ENCODE assay signal across 8 mouse cellular contexts in the genomic region with DNA sequence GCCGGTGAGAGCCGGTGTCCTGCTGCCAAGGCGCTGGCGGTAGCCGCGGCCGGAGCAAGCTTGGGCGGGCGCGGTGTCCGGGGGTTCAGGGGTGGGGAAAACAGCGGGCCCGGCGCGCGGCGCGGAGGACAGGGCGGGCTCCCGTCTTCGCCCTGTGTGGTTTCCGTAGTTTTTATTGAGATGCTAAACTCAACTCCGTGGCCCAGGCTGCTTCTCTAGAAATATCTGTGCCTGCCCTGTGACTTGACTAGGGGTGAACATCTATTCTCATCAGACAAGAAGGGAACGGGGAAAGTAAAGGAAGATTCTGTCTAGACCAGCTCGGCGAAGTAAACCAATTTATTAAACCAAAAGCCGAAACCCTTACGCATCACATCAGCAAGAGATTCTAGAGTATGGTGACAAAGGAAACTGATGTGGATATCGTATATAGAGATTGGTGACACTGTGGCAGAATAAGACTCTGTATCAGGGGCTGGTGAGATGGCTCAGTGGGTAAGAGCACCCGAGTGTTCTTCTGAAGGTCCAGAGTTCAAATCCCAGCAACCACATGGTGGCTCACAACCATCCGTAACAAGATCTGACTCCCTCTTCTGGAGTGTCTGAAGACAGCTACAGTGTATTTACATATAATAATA. TPM values are rescaled to one million over a fixed set of nuclear protein-coding genes. Genes with fewer than 3 reads are reported as not detected.
DNase-seq lines count a peak whose midpoint lies in the region; ATAC-seq and TF ChIP-seq lines count a peak whose summit lies in the region.

No protein-coding gene starts in this region.

- H3K4me3 ChIP-seq in cerebellum, adult 2 months (replicated peaks; ENCODE audit: insufficient read depth, low read depth, low read length), result peak overlapping the region; percentile 74
- peak overlapping the region; percentile 82 for H3K4me3 ChIP-seq in forebrain, embryonic 10.5 days
- peak overlapping the region; percentile 68 to 93 for H3K4me3 ChIP-seq in liver, embryonic 14.5 days (ENCODE audit: insufficient read depth in 1 of 2, low read depth in 2 of 2, low read length in 2 of 2)

- no peaks in the 10 kb centered on the region for H3K9me3 ChIP-seq in forebrain, embryonic 10.5 days
- H3K9me3 ChIP-seq in liver, embryonic 14.5 days (ENCODE audit: control insufficient read depth, low read length), result no peaks in the 10 kb centered on the region

- H3K27ac ChIP-seq in cerebellum, adult 2 months (ENCODE audit: insufficient read depth, low read length), result no peak overlapping the region
- peak overlapping the region; percentile 95 for H3K27ac ChIP-seq in forebrain, embryonic 10.5 days
- peak overlapping the region; percentile 34 for H3K27ac ChIP-seq in liver, embryonic 14.5 days

- TF ChIP-seq POLR2A in cerebellum, adult 2 months (IDR thresholded peaks at IDR 0.05; ENCODE audit: borderline replicate concordance, insufficient read depth, low read length), result no peak

- no peak for TF ChIP-seq CTCF in cerebellum, adult 2 months (IDR thresholded peaks at IDR 0.05; ENCODE audit: borderline replicate concordance, insufficient read depth, low read depth, low read length)
- no peak for TF ChIP-seq CTCF in liver, embryonic 14.5 days (IDR thresholded peaks at IDR 0.05; ENCODE audit: low read depth)

- no peaks in the 10 kb centered on the region for H3K4me1 ChIP-seq in cerebellum, adult 2 months (ENCODE audit: control insufficient read depth, insufficient read depth, low read length)
- H3K4me1 ChIP-seq in forebrain, embryonic 10.5 days, result peaks cover 28% of the 10 kb centered on the region
- H3K4me1 ChIP-seq in liver, embryonic 14.5 days (replicated peaks; ENCODE audit: control insufficient read depth in 2 of 2, insufficient read depth in 2 of 2, low read length in 1 of 2), result peaks cover 9 to 19% of the 10 kb centered on the region in 2 experiments

- H3K4me2 ChIP-seq in liver, embryonic 14.5 days (ENCODE audit: low read depth), result peak overlapping the region; percentile 100

- peak overlapping the region; percentile 66 for H3K9ac ChIP-seq in liver, embryonic 14.5 days (replicated peaks)

- peaks cover 28% of the 10 kb centered on the region for H3K36me3 ChIP-seq in forebrain, embryonic 10.5 days (replicated peaks)
- H3K36me3 ChIP-seq in liver, embryonic 14.5 days (replicated peaks; ENCODE audit: control insufficient read depth, insufficient read depth, low read depth), result peaks cover 21% of the 10 kb centered on the region

- peak; percentile 19; the same call in 1 of the 2 replicates for TF ChIP-seq EP300 in liver, embryonic 14.5 days (IDR thresholded peaks at IDR 0.05; ENCODE audit: low read depth)

- peak; percentile 83 for ATAC-seq in liver, embryonic 14.5 days (ENCODE audit: insufficient read depth)
- no peak for ATAC-seq in granulocyte monocyte progenitor cell, adult 5-6 weeks (replicated peaks; ENCODE audit: poor library complexity, severe bottlenecking)

- no peaks in the 10 kb centered on the region for H3K27me3 ChIP-seq in cerebellum, adult 2 months (ENCODE audit: control insufficient read depth, insufficient read depth, low read length)
- H3K27me3 ChIP-seq in forebrain, embryonic 10.5 days (ENCODE audit: poor library complexity, severe bottlenecking), result peaks cover 23% of the 10 kb centered on the region
- H3K27me3 ChIP-seq in liver, embryonic 14.5 days (ENCODE audit: control insufficient read depth, insufficient read depth, low read length), result no peaks in the 10 kb centered on the region

- under 1% methylated on average over 31 of the region's 31 CpGs for WGBS in cerebellum, adult 2 months
- 5% methylated on average over 31 of the region's 31 CpGs for WGBS in forebrain, embryonic 10.5 days
- 2% methylated on average over 30 of the region's 31 CpGs for WGBS in liver, embryonic 14.5 days (ENCODE audit: insufficient replicate concordance)

- no peak for DNase-seq in cerebellum, adult 2 months
- no peak for DNase-seq in cerebellum, adult 9-11 months
- DNase-seq in 3T3-L1 (ENCODE audit: low read depth, low spot score), result peak; percentile 54
- no peak for DNase-seq in forebrain, embryonic 10.5 days (ENCODE audit: extremely low spot score, low spot score)
- DNase-seq in liver, embryonic 14.5 days (ENCODE audit: low read depth in 3 of 3, low spot score in 3 of 3), result no peak
- DNase-seq in yolk sac, embryonic 10.5 days (ENCODE audit: low spot score), result no peak
- no peak for DNase-seq in adrenal gland, adult 2 months

RNA-seq across cellular contexts. Expression of a gene that starts 0.5 kb away (rescaled TPM):
- polyA plus RNA-seq in cerebellum, adult 2 months (2012; rRNA removed), result 1.3 and 1.6 TPM in 2 replicates
- polyA plus RNA-seq in forebrain, embryonic 10.5 days (2016; fragmentation: Nextera tagmentation; extraction: Ambion mirVana), result 52.2 and 60.3 TPM in 2 replicates
- 16.7 and 16.9 TPM in 2 replicates for polyA plus RNA-seq in liver, embryonic 14.5 days (2012; rRNA removed)
- polyA plus RNA-seq in liver, embryonic 14.5 days (2014; fragmentation: Nextera tagmentation; extraction: Ambion mirVana), result 18.8 and 19.5 TPM in 2 replicates
- 92.1 and 96.7 TPM in 2 replicates for total RNA-seq in granulocyte monocyte progenitor cell, adult 5-6 weeks (2014; fragmentation: Nextera tagmentation)
- 46.4 and 48.5 TPM in 2 replicates for total RNA-seq in granulocyte monocyte progenitor cell, adult 5-6 weeks (2017)
- total RNA-seq in adrenal gland, adult 2 months (2021), result 1 to 10 TPM; 1.5 to 1.6 TPM
- polyA plus RNA-seq in adrenal gland, adult 2 months (2012; rRNA removed), result 1.1 and 1.2 TPM in 2 replicates

RNA-seq across cellular contexts. Expression of a gene that starts 0.6 kb away (rescaled TPM):
- polyA plus RNA-seq in cerebellum, adult 2 months (2012; rRNA removed), result 9.5 and 9.9 TPM in 2 replicates
- 15.3 and 15.6 TPM in 2 replicates for polyA plus RNA-seq in forebrain, embryonic 10.5 days (2016; fragmentation: Nextera tagmentation; extraction: Ambion mirVana)
- 13.6 and 16.0 TPM in 2 replicates for polyA plus RNA-seq in liver, embryonic 14.5 days (2012; rRNA removed)
- 31.7 and 36.7 TPM in 2 replicates for polyA plus RNA-seq in liver, embryonic 14.5 days (2014; fragmentation: Nextera tagmentation; extraction: Ambion mirVana)
- total RNA-seq in granulocyte monocyte progenitor cell, adult 5-6 weeks (2014; fragmentation: Nextera tagmentation), result 9.7 TPM in 1 of 2 replicates, not detected in the other
- 4.3 and 6.3 TPM in 2 replicates for total RNA-seq in granulocyte monocyte progenitor cell, adult 5-6 weeks (2017)
- total RNA-seq in adrenal gland, adult 2 months (2021), result 10 to 100 TPM; 12.2 to 19.2 TPM
- polyA plus RNA-seq in adrenal gland, adult 2 months (2012; rRNA removed), result 10.4 and 18.1 TPM in 2 replicates

RNA-seq across cellular contexts. Expression of a gene that starts 16.9 kb away (rescaled TPM):
- polyA plus RNA-seq in cerebellum, adult 2 months (2012; rRNA removed), result 39.7 and 41.6 TPM in 2 replicates
- 102 and 105 TPM in 2 replicates for polyA plus RNA-seq in forebrain, embryonic 10.5 days (2016; fragmentation: Nextera tagmentation; extraction: Ambion mirVana)
- polyA plus RNA-seq in liver, embryonic 14.5 days (2012; rRNA removed), result 17.0 and 17.6 TPM in 2 replicates
- 26.3 and 31.4 TPM in 2 replicates for polyA plus RNA-seq in liver, embryonic 14.5 days (2014; fragmentation: Nextera tagmentation; extraction: Ambion mirVana)
- 37.7 and 42.2 TPM in 2 replicates for total RNA-seq in granulocyte monocyte progenitor cell, adult 5-6 weeks (2014; fragmentation: Nextera tagmentation)
- 41.4 and 45.0 TPM in 2 replicates for total RNA-seq in granulocyte monocyte progenitor cell, adult 5-6 weeks (2017)
- 10 to 100 TPM; 46.6 to 58.5 TPM for total RNA-seq in adrenal gland, adult 2 months (2021)
- polyA plus RNA-seq in adrenal gland, adult 2 months (2012; rRNA removed), result 23.5 and 25.7 TPM in 2 replicates

RNA-seq across cellular contexts. Expression of a gene that starts 55.8 kb away (rescaled TPM):
- 22.8 and 23.5 TPM in 2 replicates for polyA plus RNA-seq in cerebellum, adult 2 months (2012; rRNA removed)
- 28.5 and 30.2 TPM in 2 replicates for polyA plus RNA-seq in forebrain, embryonic 10.5 days (2016; fragmentation: Nextera tagmentation; extraction: Ambion mirVana)
- 3.3 and 5.8 TPM in 2 replicates for polyA plus RNA-seq in liver, embryonic 14.5 days (2012; rRNA removed)
- 10.4 and 11.9 TPM in 2 replicates for polyA plus RNA-seq in liver, embryonic 14.5 days (2014; fragmentation: Nextera tagmentation; extraction: Ambion mirVana)
- total RNA-seq in granulocyte monocyte progenitor cell, adult 5-6 weeks (2014; fragmentation: Nextera tagmentation), result 31.4 and 42.7 TPM in 2 replicates
- 53.1 and 68.9 TPM in 2 replicates for total RNA-seq in granulocyte monocyte progenitor cell, adult 5-6 weeks (2017)
- 10 to 100 TPM; 39.3 to 46.5 TPM for total RNA-seq in adrenal gland, adult 2 months (2021)
- 7.5 and 8.7 TPM in 2 replicates for polyA plus RNA-seq in adrenal gland, adult 2 months (2012; rRNA removed)

RNA-seq across cellular contexts. Expression of a gene that starts 56.4 kb away (rescaled TPM):
- 0.26 and 0.32 TPM in 2 replicates for polyA plus RNA-seq in cerebellum, adult 2 months (2012; rRNA removed)
- 0.49 and 0.74 TPM in 2 replicates for polyA plus RNA-seq in forebrain, embryonic 10.5 days (2016; fragmentation: Nextera tagmentation; extraction: Ambion mirVana)
- polyA plus RNA-seq in liver, embryonic 14.5 days (2012; rRNA removed), result 0.03 and 0.06 TPM in 2 replicates
- not detected in 2 replicates for polyA plus RNA-seq in liver, embryonic 14.5 days (2014; fragmentation: Nextera tagmentation; extraction: Ambion mirVana)
- not detected in 2 replicates for total RNA-seq in granulocyte monocyte progenitor cell, adult 5-6 weeks (2014; fragmentation: Nextera tagmentation)
- not detected in 2 replicates for total RNA-seq in granulocyte monocyte progenitor cell, adult 5-6 weeks (2017)
- total RNA-seq in adrenal gland, adult 2 months (2021), result under 1 TPM; 0.23 to 0.38 TPM
- 0.18 and 0.58 TPM in 2 replicates for polyA plus RNA-seq in adrenal gland, adult 2 months (2012; rRNA removed)
